Mouse (Mus musculus): Measurements from ENCODE around the gene Stk33.

GRCm38 (mm10) chr7:109480765-109481197 lies 41.9 kb upstream of the Stk33 start:
- TF ChIP-seq POLR2A (IDR thresholded peaks at IDR 0.05; ENCODE audit: low read depth, low read length), result no peak
- no peak for TF ChIP-seq CTCF (conservative IDR thresholded peaks at IDR 0.05; ENCODE audit: insufficient read depth, insufficient read length, low read depth, low read length)
